Mouse (Mus musculus) fat pad, adult 2 months (tissue): ENCODE data around the gene Colgalt1.

Experiments
- DNase-seq: peaks from one replicate; pipeline ENCODE4 v3.0.0-alpha.2; 2011; ENCODE audit warnings: low read depth, low spot score; ENCODE audit errors: extremely low read depth

Gene Colgalt1

GRCm38 (mm10) chr8:71666855-71667254 is 56.1 kb downstream of the Colgalt1 start:
- no peak for DNase-seq

- DNase-seq, result no peak
These were observed 56.5 kb downstream of the Colgalt1 start for GRCm38 (mm10) chr8:71667256-71667655.

- no peak for DNase-seq
These were observed 57.6 kb downstream of the Colgalt1 start for GRCm38 (mm10) chr8:71668220-71668975.

- DNase-seq, result no peak
These were observed 59.4 kb downstream of the Colgalt1 start for GRCm38 (mm10) chr8:71670198-71670597.

GRCm38 (mm10) chr8:71670621-71671548 is 60.1 kb downstream of the Colgalt1 start:
- no peak for DNase-seq

GRCm38 (mm10) chr8:71671549-71671965 is 60.8 kb downstream of the Colgalt1 start, which contains the start of gene Unc13a:
Unc13a (minus strand) TSS chr8:71671757.
- no peak for DNase-seq

GRCm38 (mm10) chr8:71672168-71672735 is 61.5 kb downstream of the Colgalt1 start:
- no peak for DNase-seq

- DNase-seq, result no peak
These were observed 63.3 kb downstream of the Colgalt1 start for GRCm38 (mm10) chr8:71674071-71674470.
